Mouse (Mus musculus): ENCODE data around the gene Kcnab1.
A peak's percentile ranks its signal among the peaks of the same experiment; 100 is the strongest.

The Kcnab1 gene

DNA sequence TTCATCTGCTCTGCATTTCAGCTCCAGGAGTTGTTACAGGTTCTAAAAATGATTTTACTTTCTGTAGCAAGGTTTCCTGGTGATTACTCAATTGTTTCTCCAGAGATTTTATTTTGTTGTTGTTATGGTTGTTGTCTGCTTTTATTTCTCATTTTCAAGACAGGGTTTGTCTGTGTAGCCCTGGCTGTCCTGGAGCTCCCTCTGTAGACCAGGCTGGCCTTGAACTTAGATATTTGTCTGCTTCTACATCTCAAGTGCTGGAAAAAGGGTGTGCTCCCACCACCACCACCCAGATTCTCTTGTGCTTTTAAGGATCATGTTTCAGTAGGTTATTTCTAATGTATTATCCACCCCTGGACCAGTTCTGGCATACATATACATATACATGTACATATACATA, 207.6 kb downstream of the Kcnab1 start:
- no peak for DNase-seq (ENCODE audit: low read depth, low spot score)

DNA sequence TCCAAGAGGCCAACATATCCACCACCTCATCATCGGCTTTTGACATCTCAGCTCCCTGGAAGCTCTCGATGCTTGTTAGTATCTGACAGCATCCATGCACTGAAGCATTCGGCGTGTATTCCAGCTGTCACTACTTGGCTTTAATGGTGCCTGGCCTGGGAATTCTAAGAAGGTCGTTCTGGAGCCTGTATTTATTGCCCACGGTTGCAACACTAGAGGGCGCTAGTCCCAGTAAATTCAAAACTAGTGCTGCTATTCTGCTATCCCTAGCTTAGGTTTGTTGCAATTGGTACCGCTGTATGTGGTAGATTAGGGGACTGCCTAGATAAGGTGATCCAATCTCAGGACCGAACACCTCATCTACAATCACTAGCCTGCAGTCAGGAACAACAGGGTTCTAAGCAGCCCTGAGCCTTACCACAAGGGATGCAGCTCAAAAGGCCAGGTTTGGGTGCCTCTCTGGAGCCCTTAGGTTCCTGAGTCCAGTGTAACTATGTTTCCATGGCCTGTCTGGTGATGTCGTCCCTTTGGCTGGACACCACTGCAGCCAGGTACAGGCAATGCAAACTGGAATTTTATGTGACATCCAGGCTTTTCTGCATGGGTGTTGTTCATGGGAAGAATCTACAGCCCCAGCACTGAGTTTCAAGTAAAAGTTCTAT, 208.8 kb downstream of the Kcnab1 start:
- DNase-seq (ENCODE audit: low read depth, low spot score), result peak; percentile 64

- DNase-seq (ENCODE audit: low read depth, low spot score), result peak; percentile 26
These were observed 210.2 kb downstream of the Kcnab1 start for GRCm38 (mm10) chr3:65319248-65320008.

- no peak for DNase-seq (ENCODE audit: low read depth, low spot score)
These were observed 211.8 kb downstream of the Kcnab1 start for GRCm38 (mm10) chr3:65320990-65321389.

DNA sequence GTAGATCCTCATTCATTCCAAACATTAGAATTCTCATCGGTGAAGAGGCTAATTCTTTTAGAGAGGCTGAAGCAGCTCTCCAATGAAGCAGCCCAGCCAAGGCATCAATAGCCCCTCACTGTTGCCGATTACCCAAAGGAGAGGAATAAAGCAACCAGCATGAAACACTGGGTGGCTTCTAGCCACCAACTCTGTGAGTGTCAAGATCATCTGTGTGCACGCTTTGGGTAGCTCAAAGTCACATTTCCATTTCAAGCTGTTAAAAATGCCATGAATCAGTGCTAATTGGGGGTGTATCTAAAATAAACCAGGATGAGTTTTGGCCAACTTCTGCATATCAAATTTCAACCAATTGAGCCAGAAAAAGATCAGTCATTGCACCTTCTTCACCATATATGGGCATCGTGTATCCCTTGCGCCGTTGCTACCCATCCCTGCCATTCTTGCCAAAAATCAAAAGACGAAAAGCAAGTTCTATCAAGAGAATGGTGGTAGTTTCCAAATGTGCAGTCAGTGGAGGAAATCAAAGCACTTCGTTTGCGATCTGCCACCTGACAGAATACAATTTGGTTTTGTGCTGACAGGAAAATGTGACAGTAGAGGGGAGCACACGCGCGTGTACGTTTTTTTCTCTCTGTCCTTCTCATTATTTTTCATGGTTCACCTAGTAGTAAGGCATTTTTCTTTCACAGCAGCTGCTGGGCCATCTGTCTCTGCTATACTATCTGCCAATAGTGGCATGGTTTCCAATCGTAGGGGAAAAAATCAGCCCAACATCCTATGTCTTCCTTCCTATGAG, 213.0 kb downstream of the Kcnab1 start:
- DNase-seq (ENCODE audit: low read depth, low spot score), result no peak

- DNase-seq (ENCODE audit: low read depth, low spot score), result no peak
These were observed 216.1 kb downstream of the Kcnab1 start for GRCm38 (mm10) chr3:65325254-65325653.

GRCm38 (mm10) chr3:65328814-65329213, 219.6 kb downstream of the Kcnab1 start:
- DNase-seq (ENCODE audit: low read depth, low spot score), result no peak

DNA sequence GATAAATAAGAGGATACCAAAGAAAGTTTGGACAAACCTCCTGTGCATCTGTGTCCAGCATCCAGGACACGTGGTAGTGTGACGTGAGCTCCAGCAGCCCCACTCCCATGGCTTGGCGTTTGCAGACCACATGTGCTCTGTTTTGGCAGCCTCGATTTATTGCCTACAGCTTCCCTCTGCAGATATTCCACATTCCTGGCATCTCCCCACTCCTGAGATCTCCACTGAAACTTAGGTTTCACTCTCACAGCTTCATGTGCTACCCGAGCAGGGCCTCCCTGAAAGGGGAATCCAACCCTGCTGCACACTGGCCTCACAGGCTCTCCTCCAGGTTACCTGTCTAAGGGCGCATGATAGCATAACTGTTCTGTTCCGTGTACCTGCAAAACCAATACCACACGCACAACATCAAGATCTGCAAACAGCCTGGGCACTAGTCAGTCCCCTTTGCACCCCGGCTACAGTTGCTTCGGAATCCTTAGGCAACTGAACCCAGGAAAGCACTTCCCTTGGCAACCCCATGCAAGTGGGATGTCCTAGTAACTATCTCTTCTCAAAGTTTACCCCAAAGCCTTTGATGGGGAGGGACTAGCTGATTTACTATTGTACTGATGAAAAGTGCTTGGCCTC, 228.8 kb downstream of the Kcnab1 start:
- DNase-seq (ENCODE audit: low read depth, low spot score), result no peak

GRCm38 (mm10) chr3:65340173-65340951, 231.2 kb downstream of the Kcnab1 start:
- DNase-seq (ENCODE audit: low read depth, low spot score), result no peak

DNA sequence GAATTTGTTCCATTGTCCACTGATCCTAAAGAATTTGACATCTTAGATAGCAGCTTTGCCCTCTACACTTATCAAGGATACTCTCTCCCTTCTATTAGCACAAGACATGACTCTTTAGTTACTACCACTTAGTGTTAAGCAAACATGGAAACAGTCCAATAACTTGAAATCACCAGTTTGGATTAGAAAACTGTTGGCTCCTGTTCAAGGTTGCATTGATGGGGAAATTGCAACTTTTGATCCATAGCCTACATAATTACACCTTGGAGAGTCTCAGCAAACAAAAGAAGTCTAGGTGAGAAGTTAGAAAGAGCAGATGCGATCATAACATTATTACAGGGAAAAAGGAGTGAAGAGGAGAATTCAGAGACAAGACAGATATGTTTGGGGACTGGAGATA, 237.0 kb downstream of the Kcnab1 start:
- DNase-seq (ENCODE audit: low read depth, low spot score), result no peak

DNA sequence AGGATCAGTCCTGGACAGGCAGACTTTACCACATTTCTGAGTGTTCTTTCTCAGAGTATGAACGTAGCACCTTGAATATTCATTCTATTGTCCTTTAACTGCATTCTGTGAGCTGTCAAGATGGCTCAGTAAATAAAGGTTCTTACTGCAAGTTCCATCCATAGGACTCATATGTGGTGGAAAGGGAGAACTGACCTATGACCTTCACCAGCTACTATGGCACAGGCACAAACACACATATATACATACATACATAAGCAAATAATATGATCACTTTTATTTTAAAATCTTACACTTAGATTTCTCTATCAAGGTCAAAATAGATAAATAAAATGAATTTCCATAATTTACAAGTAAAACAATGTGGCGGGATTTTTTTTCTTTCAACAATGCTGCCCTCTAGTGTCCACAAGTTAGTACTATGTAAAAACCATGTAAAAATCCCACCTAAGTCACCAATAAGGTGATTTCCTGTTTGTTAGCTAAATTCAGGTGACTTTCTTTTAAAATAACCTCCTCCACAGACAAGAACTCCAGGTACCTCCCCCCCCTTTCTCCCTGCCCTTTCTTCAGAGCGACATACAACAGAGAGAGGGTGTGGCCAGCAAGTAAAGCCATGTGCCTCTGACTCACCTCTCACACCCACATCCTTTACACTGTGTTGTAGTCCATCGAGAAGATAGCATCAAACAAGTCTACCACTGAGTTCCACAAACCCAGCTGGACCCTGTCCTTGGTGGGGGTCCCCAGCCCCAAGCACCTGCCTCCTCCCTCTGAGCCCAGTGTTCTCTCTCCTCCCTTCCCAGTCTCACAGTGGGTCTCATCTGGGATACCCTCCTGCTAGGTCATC, 243.3 kb downstream of the Kcnab1 start:
- peak; percentile 23 for DNase-seq (ENCODE audit: low read depth, low spot score)

DNA sequence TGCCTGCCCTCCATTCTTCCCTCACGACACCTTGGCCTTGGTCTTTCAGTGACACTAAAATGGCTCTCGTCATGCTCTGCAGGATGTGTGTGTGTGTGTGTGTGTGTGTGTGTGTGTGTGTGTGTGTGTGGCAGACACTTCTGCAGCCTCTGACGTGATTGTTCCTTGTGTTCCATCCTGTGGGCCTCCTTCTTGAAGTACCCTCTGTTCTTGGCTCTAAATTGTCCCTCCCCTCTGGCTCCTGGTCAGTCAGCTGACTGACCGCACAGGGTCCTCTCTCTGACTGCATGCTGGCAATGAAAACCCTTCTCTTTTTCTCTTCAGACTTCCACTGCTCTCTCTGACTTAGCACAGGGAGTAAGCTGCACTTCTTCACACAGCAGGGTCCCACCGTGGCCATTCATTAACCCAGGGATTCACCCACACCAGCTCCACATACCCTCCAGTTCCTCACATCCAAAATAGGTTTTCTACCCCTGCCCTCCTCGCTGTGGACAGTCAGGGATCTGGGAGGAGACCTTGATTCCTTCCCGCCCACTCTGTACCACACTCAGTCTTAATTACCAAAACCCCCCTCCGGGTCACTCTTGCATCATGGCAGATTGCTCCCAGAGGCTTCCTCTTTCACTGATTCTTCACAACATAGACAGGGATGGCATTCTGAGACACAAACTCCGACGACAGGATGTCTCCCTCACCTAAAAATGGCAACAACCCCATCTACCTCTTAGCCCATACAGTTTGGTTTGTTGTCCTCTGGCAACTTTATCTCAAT, 244.3 kb downstream of the Kcnab1 start:
- DNase-seq (ENCODE audit: low read depth, low spot score), result no peak

DNA sequence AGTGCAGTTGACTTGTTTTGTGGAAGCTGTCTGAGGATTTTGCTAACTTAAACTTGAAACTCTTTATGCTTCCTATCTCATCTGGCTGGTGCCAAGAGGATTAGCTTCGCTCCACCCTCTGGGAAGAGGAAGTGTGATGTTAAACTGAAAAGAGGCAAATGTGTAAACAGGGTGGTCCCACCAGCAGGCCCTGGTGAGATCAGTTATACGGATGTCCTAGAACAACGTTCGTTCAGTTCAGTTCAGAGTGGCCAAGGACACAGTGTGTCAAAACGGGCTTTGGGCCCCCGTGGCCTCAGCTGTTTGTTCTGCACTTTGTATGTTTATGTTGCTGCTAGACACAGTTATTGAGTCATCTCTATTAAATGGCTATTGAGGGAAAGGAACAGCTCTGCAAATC, 246.3 kb downstream of the Kcnab1 start:
- DNase-seq (ENCODE audit: low read depth, low spot score), result no peak

GRCm38 (mm10) chr3:65358275-65358674, 249.1 kb downstream of the Kcnab1 start:
- DNase-seq (ENCODE audit: low read depth, low spot score), result no peak

GRCm38 (mm10) chr3:65358841-65359240, 249.7 kb downstream of the Kcnab1 start:
- DNase-seq (ENCODE audit: low read depth, low spot score), result no peak

GRCm38 (mm10) chr3:65360163-65360969, 251.2 kb downstream of the Kcnab1 start:
- no peak for DNase-seq (ENCODE audit: low read depth, low spot score)

DNA sequence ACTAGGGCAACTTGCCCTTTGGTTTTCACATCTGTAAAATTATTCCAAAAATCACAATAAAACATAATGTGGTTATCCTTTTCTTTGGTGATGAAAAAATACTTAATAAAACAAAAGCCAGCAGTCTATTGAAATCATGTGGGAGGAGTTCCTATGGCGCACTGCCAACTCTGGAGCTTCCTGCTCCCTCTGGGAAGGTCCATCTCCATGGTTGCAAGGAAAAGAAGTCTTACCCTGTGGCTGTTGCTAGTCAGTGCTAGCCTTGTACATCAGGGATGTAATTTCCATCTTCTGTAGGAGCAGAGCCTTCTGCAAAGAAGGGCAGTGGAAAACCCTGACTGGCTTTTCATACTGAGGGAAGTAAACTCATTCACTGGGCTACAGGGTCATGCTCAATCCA, 254.3 kb downstream of the Kcnab1 start:
- no peak for DNase-seq (ENCODE audit: low read depth, low spot score)

DNA sequence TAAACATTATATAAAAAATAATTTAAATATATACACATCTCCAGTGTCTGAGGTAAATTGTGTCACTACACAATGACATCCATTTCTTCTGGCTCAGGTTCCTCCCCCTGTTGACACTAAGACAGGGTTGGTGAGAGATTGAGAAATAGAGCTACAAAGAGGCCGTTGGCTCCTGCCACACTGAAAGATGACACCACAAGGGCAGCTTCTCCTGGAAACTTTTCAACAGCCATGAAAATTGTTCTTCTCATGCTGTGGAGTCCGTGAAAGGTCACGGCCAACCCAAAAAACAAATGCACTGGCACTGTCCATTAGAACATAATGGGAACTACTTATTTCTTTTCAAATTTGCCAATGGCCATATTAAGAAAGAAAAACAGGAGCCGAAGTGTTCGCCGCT, 256.0 kb downstream of the Kcnab1 start:
- DNase-seq (ENCODE audit: low read depth, low spot score), result no peak

Data from R1 (cell line).